Mouse (Mus musculus) sigmoid colon, adult 10 weeks (tissue): ENCODE measurements around the gene Sept12. TPM values are rescaled to one million over a fixed set of nuclear protein-coding genes. Genes with fewer than 3 reads are reported as not detected.

Experiments
- polyA plus RNA-seq: library from polyadenylated mRNA; stranded (reverse); fragments of 350-450 nt; fragmentation: Illumina TruSeq; extraction: RNeasy Lipid Tissue Mini Kit (QIAGEN cat#74804); gene quantifications from one replicate; pipeline ENCODE4 v1.2.3, GENCODE M21; 2014; ENCODE audit warnings: low read depth, low replicate concordance

Gene Sept12
- not detected for polyA plus RNA-seq

DNA sequence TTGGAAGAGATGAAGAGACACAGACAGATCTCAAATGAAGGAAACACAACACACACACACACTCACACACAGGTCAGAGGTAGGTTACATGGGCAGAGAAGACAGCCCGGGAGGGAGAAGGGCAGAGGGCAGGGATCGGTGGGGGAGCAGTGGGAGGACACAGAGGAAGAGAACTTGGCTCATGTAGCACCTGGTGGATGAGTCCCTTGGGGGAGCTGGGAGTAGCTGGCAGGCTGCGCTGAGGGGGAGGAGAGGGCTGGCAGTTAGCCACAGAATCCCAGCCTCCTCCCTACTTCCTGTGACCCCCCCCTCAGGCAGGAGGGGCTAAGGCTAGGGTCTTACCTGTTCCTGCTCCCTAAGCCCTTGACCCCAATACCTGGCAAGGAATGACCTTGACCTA is at the start of gene Sept12:
Sept12 (minus strand) TSS at position 300 of the 400 bp plus-strand sequence.

DNA sequence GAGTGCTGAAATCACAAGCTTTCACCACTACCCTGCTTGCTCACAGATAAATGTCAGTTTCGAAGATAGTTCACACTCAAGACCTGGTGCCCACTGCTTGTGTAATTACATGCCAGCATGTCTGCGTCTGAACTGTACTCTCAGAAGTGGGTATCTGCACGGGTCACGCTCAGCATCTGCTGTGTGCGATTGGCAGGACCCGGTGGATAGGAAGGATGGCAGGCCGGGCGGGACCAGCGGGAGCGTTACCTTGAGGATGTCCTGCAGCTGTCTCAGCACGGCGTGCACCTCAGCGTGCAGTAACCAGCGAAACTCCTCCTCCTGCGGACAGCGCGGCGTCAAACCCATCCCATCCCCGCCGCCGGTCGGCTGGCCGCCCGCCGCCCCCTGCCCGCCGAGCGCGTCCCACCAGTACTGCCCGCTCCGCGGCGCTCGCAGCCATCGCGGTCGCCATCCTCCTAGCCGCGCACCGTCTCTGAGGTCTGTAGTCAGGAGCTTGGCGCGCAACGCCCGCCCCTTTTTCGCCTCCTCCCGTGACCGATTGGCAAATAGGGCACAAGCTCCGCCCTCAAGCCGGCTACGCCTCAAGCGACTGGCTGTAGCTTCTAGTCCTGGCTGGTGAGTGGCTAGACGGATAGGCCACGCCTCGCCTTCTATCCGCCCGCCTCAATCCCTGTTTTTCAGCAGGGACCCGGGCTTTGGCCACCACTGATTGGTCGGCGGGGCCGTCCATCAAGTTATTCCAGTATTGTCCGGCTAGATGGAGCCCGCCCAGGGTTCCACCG is 15.6 kb upstream of the Sept12 start, which contains the start of gene Rogdi:
Rogdi (minus strand) TSS at position 500 of the 785 bp plus-strand sequence.

DNA sequence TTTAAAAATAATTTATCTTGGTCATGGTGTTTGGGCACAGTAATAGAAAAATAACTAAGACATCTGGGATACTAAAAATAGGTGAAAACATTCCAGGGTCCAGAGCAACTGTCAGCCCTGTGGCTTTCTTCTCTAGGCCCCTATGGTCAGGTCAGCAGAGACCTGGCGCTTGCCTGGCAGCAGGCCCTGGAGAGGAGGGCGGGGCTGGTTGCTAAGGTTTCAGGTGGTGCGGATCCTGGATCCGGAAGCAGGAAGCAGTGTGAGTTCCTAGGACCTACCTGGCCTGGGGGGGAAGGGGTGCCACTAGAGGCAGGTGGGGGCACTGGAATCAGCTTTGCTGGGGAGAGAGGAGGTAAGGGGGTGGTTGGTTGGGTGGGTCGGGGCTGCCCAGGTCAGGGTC is 9.4 kb upstream of the Sept12 start, which contains the start of gene Smim22:
Smim22 (plus strand) TSS at position 222 of the 400 bp plus-strand sequence.

DNA sequence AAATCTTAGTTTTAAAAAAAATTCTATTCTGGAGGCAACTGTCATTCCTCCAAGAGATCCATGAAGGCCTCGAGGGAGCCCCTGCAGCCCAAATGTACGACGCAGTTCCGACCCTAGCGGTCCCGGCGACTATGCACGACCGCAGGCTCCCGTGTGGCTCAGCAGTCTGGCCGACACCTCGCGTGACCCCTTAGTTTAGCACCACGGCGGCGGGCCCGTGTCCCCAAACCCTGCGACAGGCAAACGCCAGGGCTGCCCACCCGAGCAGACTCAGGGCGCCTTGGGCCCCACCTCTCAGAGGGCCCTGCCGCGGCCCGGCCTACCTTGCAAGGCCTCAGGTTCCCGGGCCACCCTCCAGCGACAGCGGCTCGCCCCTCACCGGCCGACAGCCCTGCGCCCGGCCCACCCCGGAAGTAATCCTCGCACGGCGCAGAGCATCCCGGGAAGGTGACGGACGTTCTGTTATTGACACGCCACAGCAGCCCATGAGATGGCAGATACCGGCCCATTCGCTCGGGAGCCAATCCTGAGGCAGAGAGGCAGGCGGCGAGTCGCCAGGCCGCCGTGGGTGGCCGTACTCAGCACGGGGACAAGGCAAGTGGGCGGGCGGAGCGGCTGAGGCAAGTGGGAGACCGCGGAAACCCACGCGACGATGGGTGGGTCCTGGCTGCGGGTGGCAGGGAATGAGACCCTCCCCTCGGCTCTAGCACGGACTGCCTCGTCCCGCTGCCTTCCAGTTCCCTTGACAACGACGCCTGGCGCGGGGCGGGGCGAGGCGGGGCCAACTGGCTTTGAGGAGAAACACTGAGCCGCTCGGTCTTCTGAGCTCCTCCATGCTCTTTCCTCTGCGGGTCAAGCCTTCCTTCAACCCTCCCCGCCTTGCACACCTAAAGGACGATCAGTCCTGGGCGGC is 33.6 kb downstream of the Sept12 start, which contains the start of gene Anks3:
Anks3 (minus strand) TSS at position 409 of the 913 bp plus-strand sequence.

DNA sequence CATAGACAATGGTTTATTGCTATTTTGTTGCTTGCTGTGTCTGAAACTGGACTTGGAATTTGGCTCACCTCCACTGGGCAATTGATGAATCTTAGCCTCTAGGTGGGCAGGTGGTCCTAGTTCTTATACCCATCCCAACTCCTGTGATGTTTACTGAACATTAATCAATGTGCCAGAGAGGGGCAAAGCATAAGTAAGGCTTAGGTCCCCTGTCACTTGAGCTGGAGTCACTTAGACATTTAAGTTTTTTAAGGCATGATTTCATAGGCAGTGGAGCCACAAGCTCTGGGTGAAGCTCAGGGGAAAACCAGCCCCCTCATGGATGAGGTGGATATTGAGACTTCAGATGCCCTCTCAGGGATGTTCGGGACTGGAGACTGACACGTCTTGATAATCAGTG is 59.2 kb downstream of the Sept12 start, which contains the start of gene Nudt16l1:
Nudt16l1 (plus strand) TSS at position 301 of the 400 bp plus-strand sequence.

Other genes starting within 250 kb of the Sept12 start
- gene Cdip1, start 207.6 kb downstream of the Sept12 start, polyA plus RNA-seq: 17.7 TPM
- gene 4930562C15Rik, start 162.4 kb downstream of the Sept12 start, polyA plus RNA-seq: not detected
- 1.5 TPM for gene Ubald1, start 117.5 kb downstream of the Sept12 start, polyA plus RNA-seq
- gene Mgrn1, start 111.6 kb downstream of the Sept12 start, polyA plus RNA-seq: 9.1 TPM
- 4.3 TPM for gene Nudt16l1, start 59.1 kb downstream of the Sept12 start, polyA plus RNA-seq
- gene Anks3, start 33.6 kb downstream of the Sept12 start, polyA plus RNA-seq: 6.6 TPM
- gene Smim22, start 9.4 kb upstream of the Sept12 start, polyA plus RNA-seq: 3.5 TPM
- gene Rogdi, start 15.7 kb upstream of the Sept12 start, polyA plus RNA-seq: 0.79 TPM
- gene Glyr1, start 52.0 kb upstream of the Sept12 start, polyA plus RNA-seq: 70.1 TPM
- 29.0 TPM for gene Ubn1, start 52.2 kb upstream of the Sept12 start, polyA plus RNA-seq
- gene Ppl, start 134.6 kb upstream of the Sept12 start, polyA plus RNA-seq: 1.9 TPM
- not detected for gene Sec14l5, start 149.3 kb upstream of the Sept12 start, polyA plus RNA-seq
- 0.25 TPM for gene Nagpa, start 206.2 kb upstream of the Sept12 start, polyA plus RNA-seq
- not detected for gene AU021092, start 224.4 kb upstream of the Sept12 start, polyA plus RNA-seq
- 1.6 TPM for gene Alg1, start 235.8 kb upstream of the Sept12 start, polyA plus RNA-seq